Mouse (Mus musculus): ENCODE results near the gene Sufu. TPM values are rescaled to one million over a fixed set of nuclear protein-coding genes. Genes with fewer than 3 reads are reported as not detected.

The Sufu gene
- polyA plus RNA-seq, 2 experiments, result 30.6 to 35.5 TPM

DNA sequence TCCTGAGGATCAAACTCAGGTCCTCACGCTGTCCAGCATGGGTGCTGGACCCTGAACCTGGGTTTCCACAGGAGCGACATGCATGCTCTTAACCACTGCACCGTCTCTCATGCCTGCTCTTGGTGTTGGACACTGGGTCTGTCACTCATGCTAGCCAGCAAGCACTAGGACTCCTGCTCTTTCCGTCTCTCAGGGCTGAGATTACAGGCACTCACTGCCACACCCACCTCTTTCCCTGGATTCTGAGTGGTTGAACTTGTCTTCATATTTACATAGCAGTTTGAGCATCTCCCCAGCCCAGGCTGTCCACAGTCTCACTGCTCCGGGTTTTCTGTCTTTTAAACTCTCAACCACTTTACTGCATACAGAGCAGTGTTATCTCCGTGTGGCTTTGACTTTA, 48.9 kb downstream of the Sufu start:
- H3K4me3 ChIP-seq (replicated peaks; ENCODE audit: low read length), result no peak overlapping the region
- no peak overlapping the region for H3K27ac ChIP-seq (replicated peaks; ENCODE audit: low read depth, low read length)
- H3K4me2 ChIP-seq (replicated peaks; ENCODE audit: low read depth, low read length, severe bottlenecking), result no peak overlapping the region
- 49% methylated on average over 6 of the region's 6 CpGs for WGBS
- H3K9me3 ChIP-seq (ENCODE audit: control insufficient read depth, low read length), result no peaks in the 10 kb centered on the region
- DNase-seq (ENCODE audit: low spot score), result no peak
- peaks cover 23% of the 10 kb centered on the region for H3K4me1 ChIP-seq (ENCODE audit: control insufficient read depth, insufficient read depth, low read length)
- no peaks in the 10 kb centered on the region for H3K27me3 ChIP-seq (ENCODE audit: control insufficient read depth, insufficient read depth, low read length)
- H3K36me3 ChIP-seq (ENCODE audit: control insufficient read depth, insufficient read depth, low read length), result peaks cover 3% of the 10 kb centered on the region; the same call in 1 of the 2 replicates
- no peak for ATAC-seq (ENCODE audit: low FRiP score, low read depth)
- no peak overlapping the region for H3K9ac ChIP-seq (ENCODE audit: low read depth, low read length, severe bottlenecking)
- TF ChIP-seq POLR2A (IDR thresholded peaks at IDR 0.05; ENCODE audit: borderline replicate concordance, extremely low read depth, insufficient read depth, insufficient read length), result no peak

DNA sequence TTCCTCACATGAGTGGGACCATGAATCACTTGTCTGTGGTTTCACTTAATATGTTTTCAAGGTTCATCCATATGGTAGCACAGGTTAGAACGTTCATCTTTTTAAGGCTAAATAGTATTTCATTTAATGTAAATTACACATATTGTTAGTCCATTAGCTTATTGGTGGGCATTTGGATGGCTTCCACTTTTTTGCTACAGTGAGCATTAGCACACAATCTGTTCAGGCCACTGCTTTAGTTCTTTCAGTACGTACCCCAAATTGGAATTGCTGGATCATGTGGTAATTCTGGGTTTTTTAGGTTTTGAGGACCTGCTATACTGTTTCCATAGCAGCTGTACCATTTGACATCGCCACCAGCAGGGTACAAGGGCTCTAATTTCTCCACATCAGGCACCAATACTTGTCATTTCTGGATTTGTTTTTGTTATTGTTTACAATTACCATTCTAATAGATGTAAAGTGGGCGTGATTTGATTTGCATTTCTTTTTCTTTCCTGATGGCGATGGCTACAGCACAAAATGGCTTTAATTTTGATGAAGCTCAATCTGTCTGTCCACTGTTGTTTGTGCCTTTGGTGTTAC, 49.8 kb downstream of the Sufu start:
- H3K4me3 ChIP-seq (replicated peaks; ENCODE audit: low read length), result no peak overlapping the region
- 92% methylated on average over 5 of the region's 5 CpGs for WGBS
- H3K27ac ChIP-seq (replicated peaks; ENCODE audit: low read depth, low read length), result no peak overlapping the region
- H3K27me3 ChIP-seq (ENCODE audit: control insufficient read depth, insufficient read depth, low read length), result no peaks in the 10 kb centered on the region
- ATAC-seq (ENCODE audit: low FRiP score, low read depth), result no peak
- H3K4me2 ChIP-seq (replicated peaks; ENCODE audit: low read depth, low read length, severe bottlenecking), result no peak overlapping the region
- H3K9ac ChIP-seq (ENCODE audit: low read depth, low read length, severe bottlenecking), result no peak overlapping the region
- TF ChIP-seq POLR2A (IDR thresholded peaks at IDR 0.05; ENCODE audit: borderline replicate concordance, extremely low read depth, insufficient read depth, insufficient read length), result no peak
- H3K9me3 ChIP-seq (ENCODE audit: control insufficient read depth, low read length), result no peaks in the 10 kb centered on the region
- no peak for DNase-seq (ENCODE audit: low spot score)
- H3K4me1 ChIP-seq (ENCODE audit: control insufficient read depth, insufficient read depth, low read length), result peaks cover 23% of the 10 kb centered on the region
- H3K36me3 ChIP-seq (ENCODE audit: control insufficient read depth, insufficient read depth, low read length), result peaks cover 11% of the 10 kb centered on the region

DNA sequence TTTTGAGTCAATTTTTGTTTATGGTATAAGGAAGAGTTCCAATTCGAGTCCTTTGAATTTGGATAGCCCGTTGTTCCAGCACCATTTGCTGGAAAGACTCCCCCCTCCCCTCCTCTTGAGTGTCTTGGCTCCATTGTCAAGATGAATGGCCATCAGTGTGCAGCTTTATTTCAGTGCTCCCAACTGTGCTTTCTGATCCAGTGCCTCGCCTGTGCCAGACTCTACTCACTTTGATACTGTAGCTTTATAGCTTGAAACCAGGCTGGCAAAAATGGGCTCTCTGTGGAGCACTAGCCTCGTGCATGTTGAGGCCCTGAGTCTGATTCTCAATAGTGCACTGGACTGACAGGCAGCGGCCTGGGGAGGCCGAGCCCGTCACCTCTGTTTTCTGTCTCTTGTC, 50.4 kb downstream of the Sufu start:
- H3K27ac ChIP-seq (replicated peaks; ENCODE audit: low read depth, low read length), result no peak overlapping the region
- no peak overlapping the region for H3K4me2 ChIP-seq (replicated peaks; ENCODE audit: low read depth, low read length, severe bottlenecking)
- H3K9me3 ChIP-seq (ENCODE audit: control insufficient read depth, low read length), result no peaks in the 10 kb centered on the region
- H3K36me3 ChIP-seq (ENCODE audit: control insufficient read depth, insufficient read depth, low read length), result peaks cover 17% of the 10 kb centered on the region
- 55% methylated on average over 7 of the region's 7 CpGs for WGBS
- no peak overlapping the region for H3K9ac ChIP-seq (ENCODE audit: low read depth, low read length, severe bottlenecking)
- H3K4me1 ChIP-seq (ENCODE audit: control insufficient read depth, insufficient read depth, low read length), result peaks cover 23% of the 10 kb centered on the region
- H3K4me3 ChIP-seq (replicated peaks; ENCODE audit: low read length), result no peak overlapping the region
- H3K27me3 ChIP-seq (ENCODE audit: control insufficient read depth, insufficient read depth, low read length), result no peaks in the 10 kb centered on the region
- DNase-seq (ENCODE audit: low spot score), result no peak
- no peak for TF ChIP-seq POLR2A (IDR thresholded peaks at IDR 0.05; ENCODE audit: borderline replicate concordance, extremely low read depth, insufficient read depth, insufficient read length)
- no peak for ATAC-seq (ENCODE audit: low FRiP score, low read depth)

DNA sequence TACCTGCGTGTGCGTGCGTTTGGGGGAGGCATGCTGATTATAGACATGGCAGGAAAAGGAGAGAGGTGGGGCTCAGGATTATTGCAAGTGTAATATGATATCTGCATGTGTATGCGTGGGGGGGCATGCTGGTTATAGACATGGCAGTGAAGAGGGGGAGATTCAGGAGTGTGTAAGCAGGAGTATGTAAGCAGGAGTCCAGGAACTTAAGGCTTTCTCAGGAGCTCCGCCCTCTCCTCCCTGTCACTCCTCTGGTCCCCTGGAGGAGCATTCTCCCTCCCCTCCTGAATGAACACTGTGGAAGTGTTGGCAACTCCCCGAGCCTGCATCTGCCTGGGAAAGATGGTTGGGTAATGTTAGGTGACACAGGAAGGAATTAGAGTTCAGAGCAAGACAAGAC, 51.2 kb downstream of the Sufu start:
- Histone ChIP-seq H3K27ac (replicated peaks; ENCODE audit: low read depth, low read length) (peak overlapping the region; percentile 71), H3K4me3 (replicated peaks; ENCODE audit: low read length) (no peak overlapping the region), H3K4me1 (ENCODE audit: control insufficient read depth, insufficient read depth, low read length) (peaks cover 23% of the 10 kb centered on the region), H3K36me3 (ENCODE audit: control insufficient read depth, insufficient read depth, low read length) (peaks cover 18% of the 10 kb centered on the region), H3K27me3 (ENCODE audit: control insufficient read depth, insufficient read depth, low read length) (no peaks in the 10 kb centered on the region), H3K4me2 (replicated peaks; ENCODE audit: low read depth, low read length, severe bottlenecking) (peak overlapping the region; percentile 14; the same call in 1 of the 2 replicates), H3K9me3 (ENCODE audit: control insufficient read depth, low read length) (no peaks in the 10 kb centered on the region), H3K9ac (ENCODE audit: low read depth, low read length, severe bottlenecking) (peak overlapping the region; percentile 6; the same call in 1 of the 2 replicates)
- ATAC-seq (ENCODE audit: low FRiP score, low read depth) (peak; percentile 68), DNase-seq (ENCODE audit: low spot score) (peak; percentile 39)
- WGBS, result 13% methylated on average over 6 of the region's 6 CpGs
- TF ChIP-seq POLR2A (IDR thresholded peaks at IDR 0.05; ENCODE audit: borderline replicate concordance, extremely low read depth, insufficient read depth, insufficient read length), result no peak

DNA sequence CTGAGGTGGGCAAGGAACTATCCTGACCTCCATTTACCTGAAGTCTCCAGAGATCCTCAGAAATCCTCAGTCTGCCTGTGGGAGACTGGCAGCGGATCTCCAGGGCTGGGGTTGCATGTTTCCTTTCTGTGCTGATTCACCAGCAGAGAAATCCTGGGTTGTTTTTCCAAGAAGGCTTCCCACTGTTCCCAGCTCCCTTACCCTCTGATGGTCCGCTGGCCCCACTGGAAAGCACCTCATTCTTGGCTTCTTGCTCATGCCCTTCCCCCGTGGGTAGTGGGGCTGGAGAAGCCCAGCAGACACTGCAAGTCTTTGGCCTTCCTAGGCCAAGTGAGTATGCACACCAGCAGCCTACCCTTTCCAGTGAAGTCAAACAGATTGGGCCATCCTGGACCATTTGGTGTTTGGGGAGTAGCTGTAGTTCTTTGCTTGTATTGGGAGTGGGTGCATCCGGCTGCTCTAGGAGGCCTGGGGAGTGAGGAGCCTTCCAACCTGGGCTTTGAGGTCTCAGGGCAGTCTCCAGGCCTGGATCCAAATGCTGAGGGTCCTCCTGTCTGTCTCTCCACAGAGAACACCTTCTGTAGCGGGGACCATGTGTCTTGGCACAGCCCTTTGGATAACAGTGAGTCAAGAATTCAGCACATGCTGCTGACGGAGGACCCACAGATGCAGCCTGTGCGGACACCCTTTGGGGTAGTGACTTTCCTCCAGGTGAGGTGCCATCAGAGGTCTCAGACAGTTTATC, 52.7 kb downstream of the Sufu start:
- ATAC-seq (ENCODE audit: low FRiP score, low read depth) (no peak), DNase-seq (ENCODE audit: low spot score) (no peak)
- Histone ChIP-seq H3K4me2 (replicated peaks; ENCODE audit: low read depth, low read length, severe bottlenecking) (no peak overlapping the region), H3K9me3 (ENCODE audit: control insufficient read depth, low read length) (no peaks in the 10 kb centered on the region), H3K4me1 (ENCODE audit: control insufficient read depth, insufficient read depth, low read length) (peaks cover 16% of the 10 kb centered on the region), H3K36me3 (ENCODE audit: control insufficient read depth, insufficient read depth, low read length) (peaks cover 32% of the 10 kb centered on the region), H3K4me3 (replicated peaks; ENCODE audit: low read length) (no peak overlapping the region), H3K27ac (replicated peaks; ENCODE audit: low read depth, low read length) (no peak overlapping the region), H3K27me3 (ENCODE audit: control insufficient read depth, insufficient read depth, low read length) (no peaks in the 10 kb centered on the region), H3K9ac (ENCODE audit: low read depth, low read length, severe bottlenecking) (no peak overlapping the region)
- 86% methylated on average over 7 of the region's 7 CpGs for WGBS
- no peak for TF ChIP-seq POLR2A (IDR thresholded peaks at IDR 0.05; ENCODE audit: borderline replicate concordance, extremely low read depth, insufficient read depth, insufficient read length)
